14 mouse cellular contexts compared by ENCODE assay signal in genomic region chr11:87554386-87554785, GRCm38 (mm10). TPM values are rescaled to one million over a fixed set of nuclear protein-coding genes. Genes with fewer than 3 reads are reported as not detected.
A peak's percentile ranks its signal among the peaks of the same experiment; 100 is the strongest.
DNase-seq lines count a peak whose midpoint lies in the region; ATAC-seq lines count a peak whose summit lies in the region.
"Had no signal": no experiment of that assay in that cellular context is flagged by ENCODE, and none has a peak within 500 bp of the region (broad histone marks: within the 10 kb centered on the region; RNA-seq: fewer than 3 reads in every experiment).

No protein-coding gene starts in this region.

- no peak overlapping the region for H3K9ac ChIP-seq in limb, embryonic 15.5 days
- no peak overlapping the region for H3K9ac ChIP-seq in embryonic facial prominence, embryonic 13.5 days
- no peak overlapping the region for H3K9ac ChIP-seq in intestine, embryonic 16.5 days (ENCODE audit: low read depth, low read length)

- H3K4me2 ChIP-seq in limb, embryonic 15.5 days, result no peak overlapping the region
- H3K4me2 ChIP-seq in embryonic facial prominence, embryonic 13.5 days, result no peak overlapping the region
- H3K4me2 ChIP-seq in intestine, embryonic 16.5 days (ENCODE audit: low read depth, low read length), result no peak overlapping the region

- no peaks in the 10 kb centered on the region for H3K4me1 ChIP-seq in limb, embryonic 15.5 days
- no peaks in the 10 kb centered on the region for H3K4me1 ChIP-seq in limb, embryonic 10.5 days
- H3K4me1 ChIP-seq in embryonic facial prominence, embryonic 13.5 days, result no peaks in the 10 kb centered on the region; the same call in 1 of the 2 replicates
- H3K4me1 ChIP-seq in intestine, embryonic 16.5 days (ENCODE audit: control insufficient read depth, insufficient read depth, low read length), result peaks cover 9% of the 10 kb centered on the region

- intact Hi-C loops in left cerebral cortex, postnatal 14 days (cut with DNase I), result no loop called here

- no peak for DNase-seq in limb, embryonic 10.5 days (ENCODE audit: low spot score)
- no peak for DNase-seq in left cerebral cortex, postnatal 14 days (ENCODE audit: low spot score in 2 of 2)
- DNase-seq in kidney, postnatal 14 days, result no peak
- DNase-seq in cerebellum, adult 9-10 months, result no peak
- DNase-seq: kidney, postnatal 4 days; left cerebral cortex, postnatal 4 days had no signal

- ATAC-seq in limb, embryonic 15.5 days (ENCODE audit: insufficient number of reproducible peaks, low FRiP score, low TSS enrichment, low read depth), result no peak
- ATAC-seq in embryonic facial prominence, embryonic 13.5 days (ENCODE audit: insufficient number of reproducible peaks, insufficient read depth, low FRiP score, low TSS enrichment, low read depth), result no peak
- no peak for ATAC-seq in intestine, embryonic 16.5 days
- ATAC-seq in megakaryocyte progenitor cell, adult 5-6 weeks (replicated peaks; ENCODE audit: poor library complexity), result peak; percentile 23; the same call in 1 of the 2 replicates
- ATAC-seq: hindbrain, postnatal 0 days had no signal

- no peaks in the 10 kb centered on the region for H3K9me3 ChIP-seq in limb, embryonic 15.5 days
- H3K9me3 ChIP-seq in limb, embryonic 10.5 days (replicated peaks), result no peaks in the 10 kb centered on the region
- no peaks in the 10 kb centered on the region for H3K9me3 ChIP-seq in embryonic facial prominence, embryonic 13.5 days
- no peaks in the 10 kb centered on the region for H3K9me3 ChIP-seq in intestine, embryonic 16.5 days (ENCODE audit: control insufficient read depth, low read length)

- H3K27me3 ChIP-seq in limb, embryonic 15.5 days, result no peaks in the 10 kb centered on the region
- H3K27me3 ChIP-seq in limb, embryonic 10.5 days (ENCODE audit: low read depth, poor library complexity, severe bottlenecking), result no peaks in the 10 kb centered on the region
- no peaks in the 10 kb centered on the region for H3K27me3 ChIP-seq in embryonic facial prominence, embryonic 13.5 days
- no peaks in the 10 kb centered on the region for H3K27me3 ChIP-seq in intestine, embryonic 16.5 days (replicated peaks; ENCODE audit: control insufficient read depth, insufficient read depth, low read length)

- no peaks in the 10 kb centered on the region for H3K36me3 ChIP-seq in limb, embryonic 15.5 days
- H3K36me3 ChIP-seq in limb, embryonic 10.5 days, result no peaks in the 10 kb centered on the region
- no peaks in the 10 kb centered on the region for H3K36me3 ChIP-seq in embryonic facial prominence, embryonic 13.5 days
- H3K36me3 ChIP-seq in intestine, embryonic 16.5 days (ENCODE audit: control insufficient read depth, insufficient read depth, low read length), result no peaks in the 10 kb centered on the region

- 47% methylated on average over 5 of the region's 5 CpGs for WGBS in limb, embryonic 15.5 days
- WGBS in limb, embryonic 10.5 days, result 85% methylated on average over 5 of the region's 5 CpGs
- 54% methylated on average over 5 of the region's 5 CpGs for WGBS in embryonic facial prominence, embryonic 13.5 days
- whole genome bisulfite sequencing in intestine, embryonic 16.5 days, result 29% methylated on average over 5 of the region's 5 CpGs

- 0 out of 2 replicates have a peak overlapping the region, but pooled peaks have one; percentile 24 for H3K27ac ChIP-seq in limb, embryonic 15.5 days
- H3K27ac ChIP-seq in limb, embryonic 10.5 days, result no peak overlapping the region
- H3K27ac ChIP-seq in embryonic facial prominence, embryonic 13.5 days, result peak overlapping the region; percentile 13; the same call in 1 of the 2 replicates
- H3K27ac ChIP-seq in intestine, embryonic 16.5 days (ENCODE audit: low read length), result peak overlapping the region; percentile 63
- H3K27ac ChIP-seq: hindbrain, postnatal 0 days; macrophage had no signal

- no peak overlapping the region for H3K4me3 ChIP-seq in limb, embryonic 15.5 days
- no peak overlapping the region for H3K4me3 ChIP-seq in limb, embryonic 10.5 days
- H3K4me3 ChIP-seq in embryonic facial prominence, embryonic 13.5 days, result no peak overlapping the region
- H3K4me3 ChIP-seq in intestine, embryonic 16.5 days (ENCODE audit: low read length), result no peak overlapping the region

RNA-seq across cellular contexts. Expression of gene Gm11492, which starts 12.1 kb away (rescaled TPM):
- not detected in 2 replicates for polyA plus RNA-seq in limb, embryonic 15.5 days (2015; fragmentation: Nextera tagmentation; extraction: Ambion mirVana)
- not detected in 2 replicates for polyA plus RNA-seq in limb, embryonic 10.5 days (2016; fragmentation: Nextera tagmentation; extraction: Ambion mirVana)
- not detected in 2 replicates for polyA plus RNA-seq in embryonic facial prominence, embryonic 13.5 days (2015; fragmentation: Nextera tagmentation; extraction: Ambion mirVana)
- not detected in 2 replicates for polyA plus RNA-seq in intestine, embryonic 16.5 days (2015; fragmentation: Nextera tagmentation; extraction: Ambion mirVana)
- not detected in 2 replicates for total RNA-seq in megakaryocyte progenitor cell, adult 5-6 weeks (2015)
- total RNA-seq in megakaryocyte progenitor cell, adult 5-6 weeks (2017), result not detected in 2 replicates
- under 1 TPM in 1 of 2 experiments, not detected in 1; 0.17 TPM for total RNA-seq in left cerebral cortex, postnatal 14 days (2021)
- total RNA-seq: common myeloid progenitor, adult 5-6 weeks; gastrocnemius, adult 8-10 months; hindbrain, postnatal 0 days; left cerebral cortex, postnatal 4 days had no signal
- polyA plus RNA-seq: hindbrain, postnatal 0 days; macrophage had no signal

RNA-seq across cellular contexts. Expression of gene Sept4, which starts 14.3 kb away (rescaled TPM):
- 25.5 and 46.6 TPM in 2 replicates for polyA plus RNA-seq in limb, embryonic 15.5 days (2015; fragmentation: Nextera tagmentation; extraction: Ambion mirVana)
- polyA plus RNA-seq in limb, embryonic 10.5 days (2016; fragmentation: Nextera tagmentation; extraction: Ambion mirVana), result 4.8 and 6.0 TPM in 2 replicates
- polyA plus RNA-seq in embryonic facial prominence, embryonic 13.5 days (2015; fragmentation: Nextera tagmentation; extraction: Ambion mirVana), result 10.6 and 11.3 TPM in 2 replicates
- 30.6 and 31.4 TPM in 2 replicates for polyA plus RNA-seq in intestine, embryonic 16.5 days (2015; fragmentation: Nextera tagmentation; extraction: Ambion mirVana)
- 1.6 and 2.7 TPM in 2 replicates for total RNA-seq in megakaryocyte progenitor cell, adult 5-6 weeks (2015)
- 1.5 and 4.8 TPM in 2 replicates for total RNA-seq in megakaryocyte progenitor cell, adult 5-6 weeks (2017)
- 100 to 1,000 TPM in 1 of 2 experiments, 10 to 100 TPM in 1; 95.3 to 109 TPM for total RNA-seq in left cerebral cortex, postnatal 14 days (2021)
- polyA plus RNA-seq: macrophage had no signal

RNA-seq across cellular contexts. Expression of gene Mtmr4, which starts 37.6 kb away (rescaled TPM):
- polyA plus RNA-seq in limb, embryonic 15.5 days (2015; fragmentation: Nextera tagmentation; extraction: Ambion mirVana), result 25.9 and 27.9 TPM in 2 replicates
- polyA plus RNA-seq in limb, embryonic 10.5 days (2016; fragmentation: Nextera tagmentation; extraction: Ambion mirVana), result 68.3 and 69.0 TPM in 2 replicates
- polyA plus RNA-seq in embryonic facial prominence, embryonic 13.5 days (2015; fragmentation: Nextera tagmentation; extraction: Ambion mirVana), result 31.9 and 35.2 TPM in 2 replicates
- 26.1 and 31.3 TPM in 2 replicates for polyA plus RNA-seq in intestine, embryonic 16.5 days (2015; fragmentation: Nextera tagmentation; extraction: Ambion mirVana)
- total RNA-seq in megakaryocyte progenitor cell, adult 5-6 weeks (2015), result 14.4 and 15.7 TPM in 2 replicates
- total RNA-seq in megakaryocyte progenitor cell, adult 5-6 weeks (2017), result 20.9 and 25.0 TPM in 2 replicates
- total RNA-seq in left cerebral cortex, postnatal 14 days (2021), result 10 to 100 TPM; 83.5 to 86.6 TPM
